Mouse (Mus musculus) cerebellum, postnatal 14 days (tissue): ENCODE data around the gene Ebi3.

Source experiments
- DNase-seq, 2 experiments: peaks; one replicate each; pipeline ENCODE4 v3.0.0; 2021; ENCODE audit warnings: mixed read lengths in 2 of 2

Ebi3 gene

DNA sequence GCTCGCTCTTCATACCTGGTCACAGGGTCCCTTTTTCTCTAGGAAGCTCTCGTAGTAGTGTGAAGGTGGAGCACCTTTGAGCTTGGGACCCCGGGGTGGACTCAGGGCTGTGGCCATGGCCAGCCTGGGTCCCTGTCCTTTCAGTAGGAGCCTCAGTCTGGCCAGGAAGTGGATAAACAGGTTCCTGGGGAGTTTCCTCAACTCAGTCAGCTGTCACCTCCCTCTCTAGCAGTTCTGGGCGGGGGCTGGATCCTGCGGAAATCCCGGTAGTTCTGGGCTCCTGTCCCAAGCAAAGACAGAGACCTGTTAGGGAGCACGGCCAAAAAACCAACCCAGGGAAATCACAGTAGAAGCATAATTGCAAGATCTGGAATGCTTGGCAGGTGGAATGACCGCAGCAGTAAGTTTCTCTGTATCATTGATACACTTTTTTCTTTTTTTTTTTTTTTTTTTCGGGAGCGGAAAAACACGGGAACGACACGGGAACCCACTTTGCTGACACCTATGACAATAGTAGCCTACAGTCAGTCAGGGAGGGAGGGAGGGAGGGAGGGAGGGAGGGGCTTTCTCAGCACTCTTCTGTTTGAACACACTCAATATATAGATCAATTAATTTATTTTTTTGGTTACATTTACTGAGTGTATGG is 53.1 kb downstream of the Ebi3 start, which contains the start of the genes Stap2 and Mpnd:
Stap2 (minus strand) TSS at position 170 of the 647 bp plus-strand sequence.
Mpnd (plus strand) TSS at position 297 of the 647 bp plus-strand sequence.
- peak; percentile 51 to 52 for DNase-seq
